ENCODE assay signal across 8 mouse cellular contexts in the genomic region with DNA sequence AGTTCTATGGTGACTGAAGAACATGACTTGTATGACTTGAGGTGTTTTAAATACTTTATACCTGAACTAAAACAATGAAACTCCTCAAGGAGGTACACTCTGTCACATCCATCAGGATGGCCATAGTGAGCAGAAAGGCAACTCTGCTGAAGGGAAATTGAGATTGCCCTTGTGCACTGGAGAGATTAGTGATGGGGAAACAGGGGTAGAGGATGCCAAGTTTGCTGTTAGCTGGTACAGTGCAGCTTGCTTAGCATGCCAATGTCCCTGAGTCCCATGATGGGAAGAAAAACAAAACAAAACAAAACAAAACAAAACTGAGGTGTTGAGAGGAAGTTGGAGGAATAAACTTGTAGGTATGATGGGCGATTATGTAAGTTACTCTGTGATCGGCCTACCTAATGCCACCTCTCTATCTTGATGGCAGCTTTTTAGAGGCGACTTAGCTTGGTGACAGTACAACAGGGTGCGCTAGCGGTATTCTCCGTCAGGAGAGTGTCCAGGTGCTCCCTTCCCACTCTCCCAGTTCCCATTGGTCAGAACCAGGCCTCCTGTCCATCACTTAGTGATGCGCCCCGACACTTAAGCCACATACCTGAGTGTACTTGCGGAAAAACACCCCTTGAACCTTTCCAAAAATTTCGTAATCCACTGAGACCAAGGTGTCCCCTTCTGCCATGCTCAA. TPM values are rescaled to one million over a fixed set of nuclear protein-coding genes. Genes with fewer than 3 reads are reported as not detected.
DNase-seq lines count a peak whose midpoint lies in the region; ATAC-seq and TF ChIP-seq lines count a peak whose summit lies in the region.

No protein-coding gene starts in this region.

- peak; percentile 18; the same call in 1 of the 2 replicates for ATAC-seq in heart, postnatal 0 days (ENCODE audit: insufficient read depth, low read depth)

- H3K4me2 ChIP-seq in heart, postnatal 0 days (ENCODE audit: low read depth, low read length): peak overlapping the region; percentile 79

- TF ChIP-seq CTCF in heart, postnatal 0 days (IDR thresholded peaks at IDR 0.05; ENCODE audit: low read depth): no peak

- 3% methylated on average over 10 of the region's 10 CpGs for WGBS in heart, postnatal 0 days
- 2% methylated on average over 10 of the region's 10 CpGs for WGBS in macrophage (ENCODE audit: missing documents)

- H3K27me3 ChIP-seq in heart, postnatal 0 days (ENCODE audit: control insufficient read depth, insufficient read depth, low read length): no peaks in the 10 kb centered on the region

- DNase-seq in adrenal gland, adult 2 months: peak; percentile 38
- no peak for DNase-seq in adrenal gland, postnatal 4 days (ENCODE audit: low spot score in 2 of 2)
- peak; percentile 35 for DNase-seq in spleen, adult 12 weeks (ENCODE audit: low spot score)
- DNase-seq in spleen, postnatal 36 days (ENCODE audit: low spot score in 2 of 2): no peak
- DNase-seq in heart, postnatal 0 days (ENCODE audit: low spot score): no peak
- DNase-seq in B cell, adult 2 months: no peak
- no peak for DNase-seq in spleen, postnatal 14 days (ENCODE audit: low spot score in 2 of 2)

- H3K36me3 ChIP-seq in heart, postnatal 0 days (replicated peaks; ENCODE audit: control insufficient read depth, insufficient read depth, low read length): peaks cover 12% of the 10 kb centered on the region; the same call in 1 of the 2 replicates
- H3K36me3 ChIP-seq in macrophage (ENCODE audit: inconsistent target): no peaks in the 10 kb centered on the region

- no peaks in the 10 kb centered on the region for H3K79me2 ChIP-seq in macrophage (ENCODE audit: inconsistent target)

- peak overlapping the region; percentile 86 for H3K4me3 ChIP-seq in heart, postnatal 0 days (ENCODE audit: low read depth, low read length)
- H3K4me3 ChIP-seq in macrophage (ENCODE audit: inconsistent target): peak overlapping the region; percentile 96

- H3K4me1 ChIP-seq in heart, postnatal 0 days (ENCODE audit: control insufficient read depth, insufficient read depth): peaks cover 6% of the 10 kb centered on the region

- H3K27ac ChIP-seq in heart, postnatal 0 days (ENCODE audit: low read depth): peak overlapping the region; percentile 79; the same call in 1 of the 2 replicates
- H3K27ac ChIP-seq in macrophage: peak overlapping the region; percentile 64

- peak overlapping the region; percentile 90 for H3K9ac ChIP-seq in heart, postnatal 0 days (replicated peaks; ENCODE audit: low read depth, low read length)

- no peaks in the 10 kb centered on the region for H3K9me3 ChIP-seq in heart, postnatal 0 days (replicated peaks; ENCODE audit: control insufficient read depth, low read length)

- TF ChIP-seq EP300 in heart, postnatal 0 days (IDR thresholded peaks at IDR 0.05; ENCODE audit: low read depth): no peak

RNA-seq across cellular contexts. Expression of gene Acyp1, which starts 8.7 kb away (rescaled TPM):
- 10 to 100 TPM; 32.2 to 33.3 TPM for total RNA-seq in adrenal gland, adult 2 months (2021)
- 3.9 and 6.0 TPM in 2 replicates for polyA plus RNA-seq in adrenal gland, adult 2 months (2012; rRNA removed)
- total RNA-seq in adrenal gland, postnatal 4 days (2021): 10 to 100 TPM; 29.3 to 38.6 TPM
- 18.1 and 64.2 TPM in 2 replicates for total RNA-seq in heart, postnatal 0 days (2014; rRNA removed; ENCODE audit: low replicate concordance)
- polyA plus RNA-seq in heart, postnatal 0 days (2015; fragmentation: Nextera tagmentation; extraction: Ambion mirVana): 59.8 and 72.1 TPM in 2 replicates
- total RNA-seq in macrophage (2018; cell fraction: chromatin; rRNA removed): 10 to 100 TPM in 1 of 26 experiments, 1 to 10 TPM in 14, not detected in 11; 1.5 to 10.6 (median 4.8) TPM
- total RNA-seq in macrophage (2018; cell fraction: cytosol; rRNA removed): 10 to 100 TPM in 19 of 26 experiments, 1 to 10 TPM in 7; 7.7 to 20.3 (median 12.9) TPM
- 1 to 10 TPM in 24 of 26 experiments, not detected in 2; 1.2 to 9.1 (median 3.0) TPM for total RNA-seq in macrophage (2018; cell fraction: nucleus; rRNA removed)
- polyA plus RNA-seq in macrophage (2018): 16.2 to 19.5 TPM (median 17.8 TPM) in 3 replicates

RNA-seq across cellular contexts. Expression of gene Zc2hc1c, which starts 8.9 kb away (rescaled TPM):
- total RNA-seq in adrenal gland, adult 2 months (2021): 1 to 10 TPM; 1.2 to 2.5 TPM
- polyA plus RNA-seq in adrenal gland, adult 2 months (2012; rRNA removed): 0.29 and 0.57 TPM in 2 replicates
- 1 to 10 TPM; 1.4 to 2.0 TPM for total RNA-seq in adrenal gland, postnatal 4 days (2021)
- total RNA-seq in heart, postnatal 0 days (2014; rRNA removed; ENCODE audit: low replicate concordance): 0.80 and 0.85 TPM in 2 replicates
- polyA plus RNA-seq in heart, postnatal 0 days (2015; fragmentation: Nextera tagmentation; extraction: Ambion mirVana): 1.1 TPM in 2 replicates
- not detected for total RNA-seq in macrophage (2018; cell fraction: chromatin; rRNA removed)
- total RNA-seq in macrophage (2018; cell fraction: cytosol; rRNA removed): not detected
- not detected for total RNA-seq in macrophage (2018; cell fraction: nucleus; rRNA removed)
- not detected in 3 replicates for polyA plus RNA-seq in macrophage (2018)

RNA-seq across cellular contexts. Expression of gene Mlh3, which starts 9.1 kb away (rescaled TPM):
- total RNA-seq in adrenal gland, adult 2 months (2021): 10 to 100 TPM in 1 of 2 experiments, 1 to 10 TPM in 1; 7.8 to 15.9 TPM
- polyA plus RNA-seq in adrenal gland, adult 2 months (2012; rRNA removed): 2.0 and 2.2 TPM in 2 replicates
- total RNA-seq in adrenal gland, postnatal 4 days (2021): 10 to 100 TPM; 11.9 to 12.9 TPM
- 4.4 and 8.6 TPM in 2 replicates for total RNA-seq in heart, postnatal 0 days (2014; rRNA removed; ENCODE audit: low replicate concordance)
- 4.9 and 5.0 TPM in 2 replicates for polyA plus RNA-seq in heart, postnatal 0 days (2015; fragmentation: Nextera tagmentation; extraction: Ambion mirVana)
- total RNA-seq in macrophage (2018; cell fraction: chromatin; rRNA removed): 10 to 100 TPM in 19 of 26 experiments, 1 to 10 TPM in 7; 2.6 to 40.1 (median 21.7) TPM
- 10 to 100 TPM in 1 of 26 experiments, 1 to 10 TPM in 25; 2.8 to 10.7 (median 8.5) TPM for total RNA-seq in macrophage (2018; cell fraction: cytosol; rRNA removed)
- 10 to 100 TPM in 16 of 26 experiments, 1 to 10 TPM in 10; 3.4 to 30.5 (median 14.7) TPM for total RNA-seq in macrophage (2018; cell fraction: nucleus; rRNA removed)
- 6.8 to 8.1 TPM (median 7.4 TPM) in 3 replicates for polyA plus RNA-seq in macrophage (2018)

RNA-seq across cellular contexts. Expression of gene Nek9, which starts 59.6 kb away (rescaled TPM):
- total RNA-seq in adrenal gland, adult 2 months (2021): 10 to 100 TPM; 71.0 to 95.8 TPM
- 25.3 and 26.6 TPM in 2 replicates for polyA plus RNA-seq in adrenal gland, adult 2 months (2012; rRNA removed)
- total RNA-seq in adrenal gland, postnatal 4 days (2021): 10 to 100 TPM; 76.7 to 77.0 TPM
- total RNA-seq in heart, postnatal 0 days (2014; rRNA removed; ENCODE audit: low replicate concordance): 29.2 and 45.2 TPM in 2 replicates
- polyA plus RNA-seq in heart, postnatal 0 days (2015; fragmentation: Nextera tagmentation; extraction: Ambion mirVana): 12.5 and 14.2 TPM in 2 replicates
- 100 to 1,000 TPM in 7 of 26 experiments, 10 to 100 TPM in 19; 60.5 to 127 (median 89.8) TPM for total RNA-seq in macrophage (2018; cell fraction: chromatin; rRNA removed)
- total RNA-seq in macrophage (2018; cell fraction: cytosol; rRNA removed): 10 to 100 TPM; 44.3 to 72.9 (median 60.3) TPM
- total RNA-seq in macrophage (2018; cell fraction: nucleus; rRNA removed): 10 to 100 TPM; 50.0 to 95.0 (median 69.6) TPM
- polyA plus RNA-seq in macrophage (2018): 40.7 to 65.1 TPM (median 55.7 TPM) in 3 replicates

Comparison
In these comparisons a context has a peak if more than half of its experiments do, and no peak if none do; other contexts are left out.
1. DNase-seq: peak in adrenal gland, adult 2 months (single experiment) and spleen, adult 12 weeks (single experiment); none in adrenal gland, postnatal 4 days (0 of 2), spleen, postnatal 36 days (0 of 2), heart, postnatal 0 days (single experiment), B cell, adult 2 months (0 of 2) and spleen, postnatal 14 days (0 of 2).